Mouse (Mus musculus): ENCODE measurements around the gene Nucb1. TPM values are rescaled to one million over a fixed set of nuclear protein-coding genes. Genes with fewer than 3 reads are reported as not detected.
A peak's percentile ranks its signal among the peaks of the same experiment; 100 is the strongest.

The Nucb1 gene
- 118 and 131 TPM in 2 replicates for polyA plus RNA-seq (2015; fragmentation: Nextera tagmentation; extraction: Ambion mirVana)

DNA sequence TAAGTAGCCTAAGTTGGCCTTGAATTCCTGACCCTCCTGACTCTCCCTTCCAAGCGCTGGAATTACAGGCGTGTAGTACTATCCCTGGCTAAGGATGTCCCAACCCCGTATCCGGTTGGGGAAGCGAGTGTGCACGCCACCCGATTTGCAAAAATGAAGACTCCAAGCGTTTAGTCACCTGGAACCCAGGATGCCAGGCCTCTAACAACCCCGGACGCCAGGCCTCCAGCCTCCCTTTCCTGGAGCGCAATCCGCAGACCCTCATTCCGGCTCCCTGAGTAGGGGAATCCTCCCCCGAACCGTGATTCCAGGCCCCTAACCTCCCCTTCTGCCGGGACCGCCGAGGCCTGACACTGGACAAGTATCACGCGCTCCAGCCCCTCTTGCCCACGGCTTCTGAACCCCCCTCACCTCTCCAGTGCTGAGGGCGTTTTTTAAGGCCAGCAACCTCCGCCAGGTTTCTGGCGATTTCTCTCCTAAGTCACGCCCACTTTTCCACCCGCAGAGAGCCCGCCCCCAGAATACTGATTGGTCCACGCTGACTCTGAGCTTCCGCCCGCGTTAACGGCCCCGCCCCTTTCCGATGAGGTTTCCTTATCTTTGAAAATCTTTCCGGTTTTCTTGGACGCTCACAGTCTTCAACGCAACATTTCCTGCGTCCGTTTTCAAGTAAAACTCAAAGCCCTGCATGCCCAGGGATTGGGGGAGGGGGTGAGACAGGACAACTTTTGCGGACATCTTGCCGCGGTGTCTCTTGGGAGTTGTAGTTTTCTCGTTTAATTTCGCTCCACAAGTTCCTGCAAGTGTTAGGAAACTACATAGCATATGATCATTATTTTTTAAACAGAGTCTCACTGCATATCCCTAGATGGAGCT lies at the start of gene Nucb1:
Gene Nucb1 (minus strand): TSS at position 495 of the 876 bp plus-strand sequence.
- peak; percentile 70 for ATAC-seq (ENCODE audit: insufficient read depth)

DNA sequence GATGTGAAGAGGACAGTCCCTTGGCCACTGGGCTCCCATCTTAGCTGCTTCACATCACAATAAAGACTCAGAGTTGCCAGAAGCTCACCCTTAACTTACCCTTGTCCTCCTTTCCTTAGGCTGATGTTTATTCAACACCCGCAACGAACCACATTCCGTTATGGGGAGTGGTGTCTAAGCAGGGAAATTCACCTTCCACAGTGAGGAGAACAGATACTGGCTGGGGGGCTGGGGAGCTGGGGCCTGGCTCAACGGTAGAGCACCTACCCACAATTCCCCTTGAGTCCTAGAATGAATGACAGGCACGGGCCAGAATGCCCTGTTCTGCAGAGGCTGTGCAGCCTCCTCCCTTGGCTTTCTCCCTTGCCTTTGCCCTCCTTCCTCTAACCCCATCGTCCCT lies 48.7 kb upstream of the Nucb1 start:
- Histone ChIP-seq H3K4me3 (replicated peaks) (no peak overlapping the region), H3K4me2 (no peak overlapping the region), H3K9ac (no peak overlapping the region), H3K4me1 (replicated peaks) (peaks cover 29% of the 10 kb centered on the region), H3K36me3 (replicated peaks) (no peaks in the 10 kb centered on the region), H3K27ac (replicated peaks) (no peak overlapping the region), H3K9me3 (replicated peaks) (no peaks in the 10 kb centered on the region), H3K27me3 (no peaks in the 10 kb centered on the region)
- ATAC-seq (ENCODE audit: insufficient read depth) = no peak
- 41% methylated on average over 6 of the region's 6 CpGs for WGBS (ENCODE audit: insufficient replicate concordance)

More for the DNA sequence above, at the start of gene Nucb1:
- Histone ChIP-seq H3K4me1 (replicated peaks) (peaks cover 56% of the 10 kb centered on the region), H3K9me3 (replicated peaks) (no peaks in the 10 kb centered on the region), H3K4me3 (replicated peaks) (peak within 1 kb of the TSS; percentile 94), H3K4me2 (peak within 1 kb of the TSS; percentile 93), H3K36me3 (replicated peaks) (peaks cover 29% of the 10 kb centered on the region), H3K9ac (peak within 1 kb of the TSS; percentile 99), H3K27me3 (no peaks in the 10 kb centered on the region), H3K27ac (replicated peaks) (peak within 1 kb of the TSS; percentile 94)
- WGBS (ENCODE audit: insufficient replicate concordance) = under 1% methylated on average over 44 of the region's 44 CpGs

DNA sequence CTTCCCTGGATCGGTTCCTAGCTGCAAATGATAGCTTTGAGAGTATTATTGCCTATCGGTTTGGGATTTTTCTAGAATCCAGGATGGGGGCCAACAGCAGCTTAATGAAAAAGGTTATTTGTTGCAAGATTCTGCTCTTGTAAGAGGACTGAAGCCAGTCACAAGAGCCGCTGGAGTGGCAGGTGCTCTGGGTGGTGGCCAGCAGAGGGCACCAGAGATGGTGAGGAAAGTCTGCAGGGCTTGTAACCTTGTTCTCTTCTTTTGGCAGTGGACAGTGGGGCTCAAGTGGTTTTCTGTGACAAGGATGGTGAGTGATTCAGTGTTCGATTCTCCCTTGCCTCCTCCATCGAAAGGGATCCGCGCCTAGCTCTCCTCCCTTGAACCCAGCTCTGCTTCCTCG lies 45.6 kb upstream of the Nucb1 start:
- ATAC-seq (ENCODE audit: insufficient read depth) = no peak
- WGBS (ENCODE audit: insufficient replicate concordance) = 17% methylated on average over 8 of the region's 8 CpGs
- H3K27me3 ChIP-seq = no peaks in the 10 kb centered on the region
- H3K36me3 ChIP-seq (replicated peaks) = no peaks in the 10 kb centered on the region
- no peak overlapping the region for H3K27ac ChIP-seq (replicated peaks)
- H3K9ac ChIP-seq = no peak overlapping the region
- H3K9me3 ChIP-seq (replicated peaks) = no peaks in the 10 kb centered on the region
- H3K4me2 ChIP-seq = no peak overlapping the region
- peaks cover 15% of the 10 kb centered on the region for H3K4me1 ChIP-seq (replicated peaks)
- no peak overlapping the region for H3K4me3 ChIP-seq (replicated peaks)

DNA sequence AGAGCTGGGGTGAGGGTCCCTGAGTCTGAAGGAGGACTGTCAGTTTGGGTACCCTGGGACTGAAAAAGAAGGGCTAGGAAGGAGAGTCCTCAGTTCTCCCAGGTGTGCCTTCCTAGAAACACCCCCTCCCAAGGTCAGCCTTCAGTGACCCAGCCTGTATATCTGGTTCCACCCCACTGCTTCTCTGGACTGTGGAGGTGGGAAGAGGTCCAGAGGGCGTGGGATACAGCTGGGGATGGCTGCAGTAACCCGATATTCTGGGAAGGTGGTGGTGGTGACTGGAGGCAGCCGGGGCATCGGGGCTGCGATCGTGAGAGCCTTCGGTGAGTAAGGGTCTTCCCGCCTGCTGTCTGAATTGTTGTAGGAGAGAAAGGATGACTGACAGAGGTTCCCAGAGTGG lies 44.5 kb upstream of the Nucb1 start, which contains the start of gene Hsd17b14:
Gene Hsd17b14 (plus strand): TSS at position 150 of the 400 bp plus-strand sequence.
- no peak within 1 kb of the TSS for H3K4me3 ChIP-seq (replicated peaks)
- no peak within 1 kb of the TSS for H3K27ac ChIP-seq (replicated peaks)
- H3K27me3 ChIP-seq = no peaks in the 10 kb centered on the region
- H3K4me2 ChIP-seq = no peak within 1 kb of the TSS
- H3K9me3 ChIP-seq (replicated peaks) = no peaks in the 10 kb centered on the region
- WGBS (ENCODE audit: insufficient replicate concordance) = 47% methylated on average over 8 of the region's 8 CpGs
- no peaks in the 10 kb centered on the region for H3K36me3 ChIP-seq (replicated peaks)
- H3K4me1 ChIP-seq (replicated peaks) = 0 out of 2 replicates have a peak, but pooled peaks cover 13% of the 10 kb centered on the region
- ATAC-seq (ENCODE audit: insufficient read depth) = no peak
- H3K9ac ChIP-seq = no peak within 1 kb of the TSS

DNA sequence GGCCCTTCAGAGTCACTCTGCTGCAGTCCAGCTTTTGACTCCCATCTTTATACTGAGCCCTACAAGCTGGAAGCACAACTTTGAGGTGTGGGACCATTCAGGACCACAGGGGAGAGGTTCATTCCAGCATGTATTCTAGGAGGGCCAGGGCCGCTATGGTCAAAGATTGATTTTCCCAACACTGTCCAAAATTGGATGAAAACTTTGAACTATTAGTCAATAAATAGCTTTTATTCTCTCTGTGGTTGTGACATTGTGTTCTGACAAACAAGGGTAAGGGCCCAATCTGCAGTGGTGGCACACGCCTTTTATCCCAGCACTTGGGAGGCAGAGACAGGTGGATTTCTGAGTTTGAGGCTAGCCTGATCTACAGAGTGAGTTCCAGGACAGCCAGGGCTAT lies 43.8 kb upstream of the Nucb1 start:
- Histone ChIP-seq H3K36me3 (replicated peaks) (no peaks in the 10 kb centered on the region), H3K4me2 (no peak overlapping the region), H3K4me3 (replicated peaks) (no peak overlapping the region), H3K9me3 (replicated peaks) (no peaks in the 10 kb centered on the region), H3K27ac (replicated peaks) (no peak overlapping the region), H3K4me1 (replicated peaks) (0 out of 2 replicates have a peak, but pooled peaks cover 13% of the 10 kb centered on the region), H3K27me3 (no peaks in the 10 kb centered on the region), H3K9ac (no peak overlapping the region)
- 62% methylated on average over 2 of the region's 2 CpGs for WGBS (ENCODE audit: insufficient replicate concordance)
- no peak for ATAC-seq (ENCODE audit: insufficient read depth)

DNA sequence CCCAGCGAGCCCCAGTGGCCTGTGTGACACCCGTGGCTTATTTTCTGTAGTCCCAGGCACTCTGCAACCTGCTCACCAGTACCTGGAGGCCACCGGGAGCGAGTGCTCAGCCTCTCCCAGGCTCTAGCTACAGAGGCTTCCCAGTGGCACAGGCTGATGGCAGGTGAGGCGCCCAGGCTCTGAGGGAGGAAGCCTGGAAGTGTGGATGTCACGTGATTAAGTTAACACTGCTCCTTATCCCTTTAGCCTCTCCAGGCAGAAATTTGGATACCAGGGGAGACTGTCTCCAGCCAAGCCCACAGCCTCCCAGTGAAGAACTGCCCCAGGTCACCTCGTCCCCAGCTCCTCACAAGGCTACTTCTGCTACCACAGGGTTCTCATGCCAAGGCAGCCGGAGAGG lies 43.3 kb upstream of the Nucb1 start:
- Histone ChIP-seq H3K9ac (no peak overlapping the region), H3K9me3 (replicated peaks) (no peaks in the 10 kb centered on the region), H3K36me3 (replicated peaks) (no peaks in the 10 kb centered on the region), H3K27ac (replicated peaks) (no peak overlapping the region), H3K27me3 (no peaks in the 10 kb centered on the region), H3K4me3 (replicated peaks) (no peak overlapping the region), H3K4me2 (no peak overlapping the region), H3K4me1 (replicated peaks) (0 out of 2 replicates have a peak, but pooled peaks cover 13% of the 10 kb centered on the region)
- WGBS (ENCODE audit: insufficient replicate concordance) = 57% methylated on average over 8 of the region's 8 CpGs
- ATAC-seq (ENCODE audit: insufficient read depth) = 0 out of 2 replicates have a peak, but pooled peaks have one; percentile 30

DNA sequence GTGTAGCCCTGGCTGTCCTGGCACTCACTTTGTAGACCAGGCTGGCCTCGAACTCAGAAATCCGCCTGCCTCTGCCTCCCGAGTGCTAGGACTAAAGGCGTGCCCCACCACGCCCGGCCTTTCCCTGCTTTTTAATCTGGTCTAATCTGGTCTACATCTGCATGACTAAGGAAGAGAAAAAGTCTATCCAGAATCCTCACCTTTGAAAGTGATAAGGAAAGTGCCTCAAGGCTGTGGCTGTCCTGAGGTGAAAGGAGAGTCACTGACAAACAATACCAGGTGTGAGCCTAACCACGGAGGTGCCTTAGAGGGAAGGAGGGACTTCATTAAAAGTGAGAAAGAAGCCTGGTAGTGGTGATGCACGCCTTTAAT lies 41.3 kb upstream of the Nucb1 start:
- Histone ChIP-seq H3K9me3 (replicated peaks) (no peaks in the 10 kb centered on the region), H3K4me2 (no peak overlapping the region), H3K4me3 (replicated peaks) (no peak overlapping the region), H3K4me1 (replicated peaks) (0 out of 2 replicates have a peak, but pooled peaks cover 13% of the 10 kb centered on the region), H3K9ac (no peak overlapping the region), H3K36me3 (replicated peaks) (no peaks in the 10 kb centered on the region), H3K27ac (replicated peaks) (no peak overlapping the region), H3K27me3 (no peaks in the 10 kb centered on the region)
- 54% methylated on average over 8 of the region's 8 CpGs for WGBS (ENCODE audit: insufficient replicate concordance)
- ATAC-seq (ENCODE audit: insufficient read depth) = no peak

DNA sequence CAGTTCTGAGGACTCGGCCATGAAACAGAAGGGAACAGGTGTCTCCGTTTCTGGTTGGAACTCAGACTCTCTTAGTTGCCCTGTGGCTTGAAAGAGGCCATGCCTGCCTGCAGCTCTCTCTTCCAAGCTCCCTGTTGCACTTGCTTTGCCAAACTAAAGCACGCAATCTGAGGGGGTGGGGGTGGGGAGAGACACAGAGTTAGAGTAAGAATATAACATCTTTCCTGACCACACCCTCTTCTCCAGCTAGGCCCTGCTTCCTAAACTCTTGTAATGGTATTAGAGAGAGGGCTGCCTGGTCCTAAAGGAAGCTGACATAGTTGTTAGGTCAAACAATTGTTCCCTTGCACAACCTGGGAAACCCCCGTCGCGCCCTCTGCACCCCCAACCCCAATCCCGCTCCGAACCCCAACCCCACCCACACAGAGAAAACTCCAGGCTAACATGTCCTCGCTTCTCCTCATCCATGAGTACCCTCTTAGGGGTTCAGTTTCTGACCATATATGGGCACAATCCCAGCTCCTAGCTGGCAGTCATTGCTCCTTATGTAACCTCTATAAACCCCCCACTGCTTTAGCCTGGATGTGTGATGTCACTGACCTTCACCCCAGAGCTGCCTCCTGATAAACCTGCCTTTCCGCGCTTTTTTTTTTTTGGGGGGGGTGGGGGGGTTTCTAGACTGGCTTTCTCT lies 40.8 kb upstream of the Nucb1 start:
- ATAC-seq (ENCODE audit: insufficient read depth) = no peak
- Histone ChIP-seq H3K9me3 (replicated peaks) (no peaks in the 10 kb centered on the region), H3K36me3 (replicated peaks) (no peaks in the 10 kb centered on the region)

DNA sequence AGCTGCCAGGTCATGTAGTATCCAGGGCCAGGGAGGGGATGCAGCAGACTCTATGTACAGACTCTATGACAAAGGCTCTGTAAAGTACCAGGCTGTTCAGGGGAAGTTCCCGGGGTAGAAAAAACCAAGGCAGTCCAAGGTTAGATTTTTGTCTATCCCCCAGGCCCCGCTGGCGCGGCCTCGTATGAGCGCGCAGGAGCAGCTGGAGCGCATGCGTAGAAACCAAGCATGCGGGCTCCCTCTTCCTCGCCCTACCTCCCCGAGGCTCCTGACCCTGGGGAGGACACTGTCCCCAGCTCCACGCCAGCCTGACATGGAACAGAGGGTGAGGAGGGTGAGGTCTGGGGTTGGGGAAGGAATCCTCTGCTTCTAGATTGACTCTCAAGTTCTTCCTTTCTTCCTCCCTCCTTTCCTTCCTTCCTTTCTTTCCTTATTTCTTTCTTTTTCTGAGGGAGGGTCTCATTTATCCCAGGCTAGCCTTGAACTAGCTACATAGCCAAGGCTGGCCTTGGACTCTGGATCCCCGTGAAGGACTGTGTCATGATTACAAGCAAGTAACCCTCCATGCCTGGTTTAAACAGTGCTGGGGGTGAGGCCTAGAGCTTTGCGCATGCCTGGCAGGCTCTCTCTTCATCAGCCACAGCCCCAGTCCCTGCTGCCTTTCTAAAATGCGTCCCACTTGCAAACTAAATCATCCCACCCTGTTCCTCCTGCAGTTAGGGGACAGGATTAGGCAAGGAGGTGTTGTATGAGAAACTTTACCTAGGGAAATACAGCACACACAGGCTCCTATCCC lies 39.6 kb upstream of the Nucb1 start:
- Histone ChIP-seq H3K9me3 (replicated peaks) (no peaks in the 10 kb centered on the region), H3K27ac (replicated peaks) (no peak overlapping the region), H3K4me1 (replicated peaks) (0 out of 2 replicates have a peak, but pooled peaks cover 13% of the 10 kb centered on the region), H3K9ac (no peak overlapping the region), H3K27me3 (no peaks in the 10 kb centered on the region; the same call in 1 of the 2 replicates), H3K4me3 (replicated peaks) (no peak overlapping the region), H3K36me3 (replicated peaks) (no peaks in the 10 kb centered on the region), H3K4me2 (no peak overlapping the region)
- 78% methylated on average over 16 of the region's 16 CpGs for WGBS (ENCODE audit: insufficient replicate concordance)
- no peak for ATAC-seq (ENCODE audit: insufficient read depth)

More for the DNA sequence above, 40.8 kb upstream of the Nucb1 start:
- H3K27me3 ChIP-seq = no peaks in the 10 kb centered on the region; the same call in 1 of the 2 replicates
- 75% methylated on average over 11 of the region's 11 CpGs for WGBS (ENCODE audit: insufficient replicate concordance)
- H3K27ac ChIP-seq (replicated peaks) = no peak overlapping the region
- 0 out of 2 replicates have a peak, but pooled peaks cover 13% of the 10 kb centered on the region for H3K4me1 ChIP-seq (replicated peaks)
- no peak overlapping the region for H3K4me3 ChIP-seq (replicated peaks)
- no peak overlapping the region for H3K4me2 ChIP-seq
- no peak overlapping the region for H3K9ac ChIP-seq

DNA sequence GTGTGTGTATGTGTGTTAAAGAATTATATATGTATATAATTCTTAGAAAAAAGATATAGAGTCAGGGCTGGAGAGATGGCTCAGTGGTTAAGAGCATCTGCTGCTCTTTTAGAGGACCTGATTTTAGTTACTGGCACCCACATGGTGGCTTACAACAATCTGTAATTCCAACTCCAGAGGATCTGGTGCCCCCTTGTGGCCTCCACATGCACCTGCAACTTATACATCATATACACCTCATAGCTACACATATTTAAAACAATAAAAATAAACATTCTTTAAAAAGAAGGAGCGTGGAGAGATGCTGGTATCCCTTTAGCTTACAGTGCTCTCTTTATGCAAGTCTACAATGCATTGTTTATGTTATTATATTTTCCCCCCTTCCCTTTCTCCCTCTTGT lies 34.3 kb upstream of the Nucb1 start:
- 60% methylated on average over 1 of the region's 1 CpGs for WGBS (ENCODE audit: insufficient replicate concordance)

More for the DNA sequence above, 34.3 kb upstream of the Nucb1 start:
- no peaks in the 10 kb centered on the region for H3K9me3 ChIP-seq (replicated peaks)
- no peaks in the 10 kb centered on the region for H3K4me1 ChIP-seq (replicated peaks)
- H3K4me2 ChIP-seq = no peak overlapping the region
- H3K9ac ChIP-seq = no peak overlapping the region
- H3K36me3 ChIP-seq (replicated peaks) = no peaks in the 10 kb centered on the region
- H3K27me3 ChIP-seq = peaks cover 3% of the 10 kb centered on the region; the same call in 1 of the 2 replicates
- no peak for ATAC-seq (ENCODE audit: insufficient read depth)
- H3K27ac ChIP-seq (replicated peaks) = no peak overlapping the region
- no peak overlapping the region for H3K4me3 ChIP-seq (replicated peaks)

Data from liver, embryonic 15.5 days (tissue).